Mouse (Mus musculus): ENCODE measurements around the gene Setd1a. TPM values are rescaled to one million over a fixed set of nuclear protein-coding genes. Genes with fewer than 3 reads are reported as not detected.
"Not testable (repeated sequence)": the region's sequence is repeated elsewhere in the genome, so short reads cannot be mapped to it uniquely, and the experiment has no call there.

Setd1a gene
- polyA plus RNA-seq, 2 experiments from 2014 or later, result 6.3 to 7.4 TPM

DNA sequence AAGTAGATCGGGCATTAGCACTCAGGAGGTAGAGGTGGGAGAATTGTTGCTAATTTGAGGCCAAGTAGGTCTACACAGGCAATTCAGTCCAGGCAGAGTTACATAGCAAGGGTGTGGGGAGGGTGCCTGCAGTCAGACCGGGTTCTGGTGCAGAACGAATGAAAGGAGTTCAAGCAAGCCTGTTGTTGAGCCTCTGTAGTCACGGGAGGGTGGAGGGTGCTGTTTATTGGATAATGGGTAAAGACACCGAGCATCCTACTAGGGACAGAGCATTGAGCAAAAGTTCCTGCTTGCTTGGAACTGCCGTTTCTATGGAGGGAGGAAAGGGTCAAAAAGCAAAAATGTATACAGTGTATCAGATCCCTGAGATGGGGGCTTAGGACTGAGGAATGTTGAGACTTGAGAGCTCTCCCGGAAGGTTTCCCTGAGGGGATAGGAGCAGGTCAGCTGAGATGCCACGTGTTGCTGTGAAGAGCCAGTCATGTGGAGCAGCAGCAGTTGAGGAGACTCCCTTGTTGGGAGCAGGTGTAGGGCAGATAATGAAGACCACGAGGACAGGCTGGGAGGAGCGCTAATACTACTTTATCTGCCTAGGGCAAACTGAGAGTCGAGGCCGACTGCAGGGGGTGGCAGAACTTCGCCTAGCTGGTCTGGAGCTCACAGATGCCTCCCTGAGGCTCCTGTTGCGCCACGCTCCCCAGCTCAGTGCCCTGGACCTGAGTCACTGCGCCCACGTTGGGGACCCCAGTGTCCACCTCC lies 9.4 kb upstream of the Setd1a start:
- no peak for ATAC-seq

DNA sequence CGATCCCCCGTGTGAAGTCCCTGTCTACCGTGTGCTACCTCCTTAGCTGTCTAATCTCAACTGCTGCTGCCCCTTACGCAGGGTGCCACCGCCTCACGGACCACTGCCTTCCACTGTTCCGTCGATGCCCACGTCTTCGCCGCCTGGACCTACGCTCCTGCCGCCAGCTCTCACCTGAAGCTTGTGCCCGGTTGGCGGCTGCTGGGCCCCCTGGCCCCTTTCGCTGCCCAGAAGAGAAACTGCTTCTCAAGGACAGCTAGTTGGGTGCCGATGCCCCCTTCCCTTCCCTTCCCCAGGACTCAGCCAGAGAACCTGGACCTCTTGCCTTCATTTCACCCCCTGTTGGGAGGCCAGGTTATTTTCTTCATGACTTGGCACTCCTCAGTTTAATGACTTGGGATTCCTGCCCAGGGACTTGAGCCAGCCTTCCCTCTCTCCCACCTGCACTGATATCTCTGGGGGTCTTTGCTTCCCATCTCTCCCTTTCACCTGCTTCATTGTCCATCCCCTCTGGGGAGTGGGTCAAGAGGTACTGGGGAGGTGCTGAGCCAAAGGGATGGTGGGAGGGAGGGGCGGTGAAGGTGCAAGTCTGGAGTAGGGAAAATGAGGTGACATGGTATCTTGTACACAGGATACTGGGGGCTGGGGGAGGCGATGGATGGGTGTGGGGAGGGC lies 8.7 kb upstream of the Setd1a start:
- no peak for ATAC-seq

DNA sequence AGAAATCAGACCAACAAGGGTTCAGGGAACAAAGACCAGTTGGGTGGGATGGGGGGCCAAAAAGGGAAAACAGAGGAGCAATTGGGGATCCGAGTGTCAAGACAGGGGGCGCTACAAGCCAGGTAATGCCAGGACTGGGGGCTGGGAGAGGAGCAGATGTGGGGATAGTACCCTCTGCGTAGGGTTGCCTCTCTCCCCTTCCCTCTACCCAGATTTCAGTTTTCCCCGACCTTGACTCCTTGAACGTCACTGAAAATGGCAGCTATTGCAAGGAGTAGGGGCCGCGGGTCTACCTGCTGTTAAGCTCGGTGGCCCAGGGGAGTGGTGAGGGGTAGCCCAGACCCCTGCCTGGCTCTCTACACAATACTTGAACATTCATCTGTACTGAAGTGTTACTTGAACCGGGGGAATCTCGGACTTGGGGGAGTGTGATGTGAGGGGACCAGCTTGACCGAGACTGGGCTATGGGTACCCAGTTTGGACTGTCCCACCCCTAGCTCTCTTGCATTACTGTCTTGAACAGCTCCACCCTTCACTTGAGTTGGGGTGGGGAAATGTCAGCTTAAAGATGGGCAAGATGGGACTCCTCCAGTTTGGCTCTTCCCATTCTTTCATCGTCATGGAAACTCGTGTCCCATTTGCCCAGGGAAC lies 8.0 kb upstream of the Setd1a start:
- no peak for ATAC-seq

DNA sequence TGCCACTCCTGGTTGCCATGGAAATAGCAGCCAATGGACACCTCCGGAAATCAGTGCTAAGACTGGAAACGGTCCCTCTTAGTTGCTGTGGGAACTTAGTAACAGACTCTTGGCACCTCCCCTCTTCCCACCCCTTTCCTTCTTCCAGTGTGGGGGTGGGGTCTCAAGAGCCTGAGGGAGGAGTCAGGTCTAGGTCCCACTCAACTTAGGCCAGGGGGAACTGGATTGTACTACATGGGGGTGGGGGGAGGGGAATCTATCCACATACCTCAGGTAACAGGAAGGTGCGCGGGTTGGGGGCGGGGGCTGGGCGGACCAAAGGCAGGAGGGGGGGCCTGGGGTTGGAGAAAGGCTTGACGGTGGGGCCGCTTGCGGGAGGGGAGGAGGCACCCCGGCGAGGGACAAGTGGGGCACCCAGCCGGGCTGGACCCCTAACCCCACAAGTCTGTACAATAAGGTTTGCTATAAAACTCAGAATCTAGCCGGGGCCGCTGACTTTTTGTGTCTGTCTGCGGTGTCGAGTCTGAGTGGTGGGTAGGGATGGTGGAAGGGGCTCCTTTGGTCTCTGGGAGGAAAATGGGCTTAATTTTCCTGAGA lies 7.4 kb upstream of the Setd1a start:
- ATAC-seq, result peak; percentile 55

DNA sequence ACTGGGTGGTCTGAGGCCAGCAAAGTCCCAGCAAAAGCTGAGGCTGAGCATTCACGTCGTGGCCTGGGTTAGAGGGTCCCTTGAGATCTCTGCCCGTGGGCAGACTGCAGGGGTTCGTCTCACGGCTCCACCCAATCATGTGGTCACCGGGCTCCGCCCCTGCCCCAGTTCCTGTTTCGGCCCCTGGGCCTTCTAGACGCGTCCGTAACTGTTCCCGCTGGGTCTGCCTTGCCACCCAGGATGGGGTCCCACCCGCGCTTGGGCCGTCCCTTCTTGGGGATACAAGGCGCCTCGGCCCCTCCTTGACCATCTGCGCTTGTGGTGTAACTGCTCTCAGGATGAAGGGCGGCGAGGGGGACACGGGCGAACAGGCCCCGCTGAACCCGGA lies 6.8 kb upstream of the Setd1a start, which contains the start of gene Orai3:
TSS of gene Orai3 (plus strand) at position 165 of the 388 bp plus-strand sequence.
- ATAC-seq, result peak; percentile 43

DNA sequence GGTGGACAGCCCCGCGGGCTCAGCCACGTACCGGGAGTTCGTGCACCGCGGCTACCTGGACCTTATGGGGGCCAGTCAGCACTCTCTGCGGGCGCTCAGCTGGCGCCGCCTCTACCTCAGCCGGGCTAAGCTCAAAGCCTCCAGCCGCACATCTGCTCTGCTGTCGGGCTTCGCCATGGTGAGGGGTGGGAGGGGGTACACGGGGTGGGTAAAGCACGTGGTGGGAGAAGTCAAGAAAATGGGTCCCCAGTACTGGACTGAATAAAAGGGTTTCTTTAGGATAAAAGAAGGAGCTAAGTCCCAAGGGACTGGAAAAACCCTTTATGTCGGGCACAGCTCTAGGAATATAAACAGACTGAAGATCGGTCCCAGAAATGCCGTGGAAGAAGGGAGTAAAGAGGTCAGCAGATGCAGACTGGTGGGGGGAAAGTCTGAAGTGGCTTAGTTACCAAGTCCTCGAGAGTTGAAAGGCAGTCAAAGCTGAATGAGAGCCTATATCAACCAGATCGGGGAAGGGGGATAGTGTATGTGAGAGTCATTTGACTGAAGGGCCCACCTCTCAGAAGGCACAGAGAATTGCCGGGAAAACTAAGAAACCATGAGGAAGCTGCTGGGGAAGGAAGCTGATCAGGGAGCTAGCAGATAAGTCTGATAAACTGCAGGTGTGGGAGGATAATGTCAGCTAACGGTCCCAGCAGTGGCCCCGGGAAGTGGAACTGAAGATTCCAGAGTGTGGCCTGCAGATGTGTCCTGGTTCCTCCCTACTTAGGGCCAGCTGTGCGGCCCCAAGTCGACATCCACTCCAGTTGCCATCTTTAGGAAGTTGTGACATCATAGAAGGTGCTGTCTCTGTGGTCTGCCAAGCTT lies 6.2 kb upstream of the Setd1a start:
- ATAC-seq, result peak; percentile 9

DNA sequence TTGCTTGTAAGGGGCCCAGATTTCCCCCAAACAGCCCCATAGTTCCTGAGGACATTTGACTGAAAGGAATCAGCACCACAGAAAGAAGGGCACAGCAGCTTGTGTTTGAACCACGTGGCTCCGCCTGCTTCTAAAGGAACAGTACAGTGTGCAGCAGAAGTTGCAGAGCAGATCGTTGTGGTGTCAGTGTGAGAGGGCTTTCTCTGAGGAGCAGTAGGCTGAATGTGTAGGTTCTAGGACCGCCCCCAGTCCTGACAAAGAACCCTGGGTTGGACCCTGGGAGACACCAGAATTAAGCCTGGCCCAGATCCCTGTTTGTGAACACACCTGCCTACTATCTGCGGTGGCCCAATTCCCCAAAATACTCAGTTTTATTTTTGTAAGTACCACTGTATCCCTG lies 5.2 kb upstream of the Setd1a start:
- ATAC-seq, result no peak

DNA sequence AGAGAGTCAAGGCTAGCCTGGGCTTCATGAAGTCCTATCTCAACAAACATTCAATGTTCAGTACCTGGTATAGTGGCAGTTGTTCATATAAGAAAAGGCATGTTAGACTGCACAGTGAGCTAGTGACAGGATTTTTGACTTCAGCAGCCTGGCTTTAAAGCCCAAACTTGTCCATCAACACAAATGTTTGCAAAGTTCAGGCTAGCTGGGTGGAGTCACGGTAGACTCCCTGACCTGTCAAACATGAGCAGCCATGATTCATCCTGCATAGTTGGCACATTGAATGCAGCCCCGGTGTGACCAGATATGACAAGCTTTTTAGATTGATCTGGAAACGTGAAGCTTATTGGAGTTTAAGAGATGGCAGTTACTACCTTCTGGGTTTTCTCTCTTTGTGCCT lies 4.4 kb upstream of the Setd1a start:
- no peak for ATAC-seq

DNA sequence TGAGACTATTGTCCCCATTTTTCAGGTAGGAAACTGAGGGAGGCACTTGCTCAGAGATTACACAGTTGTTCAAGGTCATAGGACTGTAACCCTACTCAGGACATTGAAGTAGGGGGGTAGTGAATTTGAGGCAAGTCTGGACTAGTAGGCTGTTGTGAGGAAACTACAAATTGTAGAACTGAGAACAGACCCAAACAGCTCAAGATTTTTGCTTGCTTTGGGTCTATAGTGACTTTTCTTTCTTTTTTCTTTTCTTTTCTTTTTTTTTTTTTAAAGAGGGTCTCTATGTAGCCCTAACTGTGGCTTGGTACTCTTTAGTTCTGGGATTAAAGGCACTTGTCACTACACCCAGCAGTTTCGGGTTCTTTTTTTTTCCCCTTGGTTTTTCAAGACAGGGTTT lies 3.9 kb upstream of the Setd1a start:
- no peak for ATAC-seq

DNA sequence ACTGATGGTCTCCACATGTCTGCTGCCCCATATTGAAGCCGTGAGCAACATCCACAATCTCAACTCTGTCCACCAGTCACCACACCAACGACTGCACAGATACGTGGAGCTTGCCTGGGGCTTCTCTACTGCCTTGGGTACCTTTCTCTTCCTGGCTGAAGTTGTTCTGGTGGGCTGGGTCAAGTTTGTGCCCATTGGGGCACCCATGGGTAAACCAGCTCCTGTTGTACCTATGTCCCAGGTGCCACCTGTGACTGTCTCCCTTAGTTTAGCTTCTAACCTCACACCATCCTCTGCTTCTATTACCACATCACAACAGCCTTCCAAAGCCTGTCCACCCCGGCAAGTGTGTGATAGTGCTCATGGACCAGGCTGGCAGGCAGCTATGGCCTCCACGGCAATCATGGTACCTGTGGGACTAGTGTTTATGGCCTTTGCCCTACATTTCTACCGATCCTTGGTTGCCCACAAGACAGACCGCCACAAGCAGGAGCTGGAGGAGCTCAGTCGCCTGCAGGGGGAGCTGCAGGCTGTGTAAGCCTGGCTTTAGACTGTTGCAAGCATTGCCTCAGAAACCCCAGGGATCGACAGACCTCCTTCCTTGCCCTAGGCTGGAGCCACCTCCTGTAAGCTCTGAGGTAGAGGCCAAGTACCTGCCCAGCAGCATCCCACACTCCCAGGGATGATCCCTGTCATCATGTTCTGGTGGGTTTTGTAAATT lies 2.6 kb upstream of the Setd1a start:
- ATAC-seq, result no peak

DNA sequence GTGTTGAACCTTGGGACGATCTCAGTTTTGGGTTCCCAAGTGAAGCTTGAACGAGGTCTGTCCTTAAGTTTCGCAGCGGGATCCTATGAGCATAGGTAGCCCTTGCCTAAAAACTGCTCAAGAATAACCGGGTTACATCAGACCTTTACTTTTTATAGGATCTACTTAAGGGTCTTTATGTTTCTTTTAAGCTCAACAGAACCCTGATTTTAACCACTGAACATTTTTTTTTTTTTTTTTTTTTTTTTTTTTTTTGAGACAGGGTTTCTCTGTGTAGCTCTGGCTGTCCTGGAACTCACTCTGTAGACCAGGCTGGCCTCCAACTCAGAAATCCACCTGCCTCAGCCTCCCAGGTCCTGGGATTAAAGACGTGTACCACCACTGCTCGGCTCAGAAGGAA lies 633 bp upstream of the Setd1a start:
- ATAC-seq, result not testable (repeated sequence)

DNA sequence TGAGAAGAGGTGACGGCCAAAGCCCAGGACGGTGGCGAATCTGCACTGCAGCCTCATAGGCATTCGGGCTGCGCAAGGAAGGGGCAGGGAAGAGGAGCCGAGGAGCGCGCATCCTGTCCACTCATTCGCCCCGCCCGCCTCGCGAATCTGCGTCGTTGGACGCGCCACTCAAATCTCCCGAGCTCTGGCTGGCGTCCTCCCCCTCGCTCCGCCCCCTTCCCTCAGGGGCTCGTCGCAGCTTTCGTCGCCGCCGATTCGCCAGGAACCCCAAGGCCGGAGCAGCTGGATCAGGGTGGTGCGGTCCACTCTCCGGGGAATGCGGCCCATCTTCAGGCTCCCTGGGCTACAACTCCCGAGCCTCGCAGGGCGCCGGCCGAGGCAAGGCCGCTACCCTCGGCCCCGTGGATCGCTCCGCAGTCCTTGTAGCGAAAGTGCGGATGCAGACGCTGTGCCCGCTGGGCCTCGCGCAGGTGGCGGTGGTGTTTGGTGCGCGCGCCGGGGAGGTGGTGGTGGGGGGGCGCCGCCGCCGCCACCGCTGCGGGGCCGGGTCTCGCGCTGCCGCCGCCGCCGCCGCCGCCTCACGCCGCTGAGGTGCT lies 506 bp downstream of the Setd1a start:
- ATAC-seq, result peak; percentile 94

DNA sequence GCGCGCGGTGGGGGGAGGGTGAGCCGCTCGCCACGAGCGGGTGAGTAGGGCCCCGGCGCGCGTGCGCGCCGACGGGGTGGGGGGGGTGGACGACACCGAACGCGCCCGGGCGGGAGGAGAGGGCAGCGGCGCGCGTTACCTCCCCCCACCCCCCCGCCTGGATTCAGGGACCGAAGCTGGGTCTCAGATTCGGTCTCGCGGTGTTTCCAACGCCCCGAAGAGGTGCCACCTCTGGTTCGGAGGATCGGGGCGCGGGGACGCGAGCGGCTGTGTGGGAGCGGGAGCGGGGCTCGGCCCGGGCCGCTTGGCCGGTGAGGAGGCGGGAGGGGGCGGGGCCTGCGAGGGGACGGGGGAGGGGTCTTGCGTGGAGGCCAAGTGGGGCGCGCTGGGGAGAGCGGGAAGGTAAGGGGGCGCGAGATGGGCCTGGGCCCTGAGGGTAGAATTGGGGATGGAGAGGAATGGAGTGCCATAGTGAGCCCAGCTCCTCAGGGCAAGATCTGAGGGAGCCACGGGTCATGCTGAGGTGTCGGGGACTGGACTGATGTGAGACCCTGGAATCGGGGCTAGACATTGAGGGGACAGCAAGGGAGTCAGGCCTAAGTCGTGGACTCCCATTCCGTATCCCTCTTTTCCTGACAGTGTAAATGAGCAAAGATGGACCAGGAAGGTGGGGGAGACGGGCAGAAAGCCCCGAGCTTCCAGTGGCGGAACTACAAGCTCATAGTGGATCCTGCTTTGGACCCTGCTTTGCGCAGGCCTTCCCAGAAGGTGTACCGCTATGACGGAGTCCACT lies 1.2 kb downstream of the Setd1a start:
- ATAC-seq, result no peak

DNA sequence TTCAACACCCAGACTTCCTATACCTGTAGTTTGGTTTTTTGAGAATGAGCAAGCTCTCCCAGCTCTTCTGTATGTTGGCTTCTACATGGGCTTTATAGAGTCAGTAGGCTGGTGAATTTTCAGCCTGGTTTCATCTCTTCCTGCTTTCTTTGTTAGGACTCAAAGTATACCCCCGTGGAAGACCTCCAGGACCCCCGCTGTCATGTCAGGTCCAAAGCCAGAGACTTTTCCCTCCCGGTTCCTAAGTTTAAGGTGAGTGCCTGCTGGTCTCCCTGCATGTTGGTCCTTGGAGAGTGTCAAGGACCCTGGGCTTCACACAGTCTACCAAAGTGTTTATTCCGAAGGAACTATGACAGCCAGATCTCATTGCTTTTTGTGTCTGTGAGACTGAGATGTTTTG lies 1.9 kb downstream of the Setd1a start:
- ATAC-seq, result no peak

DNA sequence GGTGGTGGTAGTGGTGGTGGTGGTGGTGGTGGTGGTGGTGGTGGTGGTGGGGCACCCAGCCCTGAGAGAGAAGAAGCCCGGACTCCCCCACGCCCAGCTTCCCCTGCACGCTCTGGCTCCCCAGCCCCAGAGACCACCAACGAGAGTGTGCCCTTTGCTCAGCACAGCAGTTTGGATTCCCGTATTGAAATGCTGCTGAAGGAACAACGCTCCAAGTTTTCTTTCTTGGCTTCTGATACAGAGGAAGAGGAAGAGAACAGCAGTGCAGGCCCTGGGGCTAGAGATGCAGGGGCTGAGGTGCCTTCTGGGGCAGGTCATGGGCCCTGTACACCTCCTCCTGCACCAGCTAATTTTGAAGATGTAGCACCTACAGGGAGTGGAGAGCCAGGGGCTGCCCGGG lies 8.8 kb downstream of the Setd1a start, which contains the start of gene Gm49388:
TSS of gene Gm49388 (plus strand) at position 301 of the 400 bp plus-strand sequence.
- ATAC-seq, result no peak

DNA sequence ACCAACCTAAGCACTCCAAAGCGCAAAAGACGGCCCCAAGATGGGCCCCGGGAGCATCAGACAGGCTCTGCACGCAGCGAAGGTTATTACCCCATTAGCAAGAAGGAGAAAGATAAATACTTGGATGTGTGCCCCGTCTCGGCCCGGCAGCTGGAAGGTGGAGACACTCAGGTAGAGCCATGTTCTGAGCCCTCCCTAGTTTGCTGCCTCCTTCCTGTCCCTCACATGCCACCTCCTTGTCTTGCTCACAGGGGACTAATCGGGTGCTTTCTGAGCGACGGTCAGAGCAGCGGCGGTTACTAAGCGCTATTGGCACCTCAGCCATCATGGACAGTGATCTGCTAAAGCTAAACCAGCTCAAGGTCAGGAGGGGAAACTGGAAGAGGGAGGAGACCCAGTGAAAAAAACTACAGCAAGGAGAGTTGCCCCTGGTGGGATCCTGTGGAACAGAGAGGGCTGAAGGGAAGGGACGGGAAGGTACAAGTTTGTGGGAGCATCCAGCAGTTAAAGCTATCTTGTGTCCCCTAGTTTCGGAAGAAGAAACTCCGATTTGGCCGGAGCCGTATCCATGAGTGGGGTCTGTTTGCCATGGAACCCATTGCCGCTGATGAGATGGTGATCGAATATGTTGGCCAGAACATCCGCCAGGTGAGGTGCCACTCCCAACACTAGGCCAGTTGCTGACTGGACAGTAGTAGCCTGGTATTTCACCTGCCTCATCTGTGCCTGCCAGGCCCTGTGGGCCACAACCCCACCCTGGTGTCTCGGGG lies 20.8 kb downstream of the Setd1a start:
- ATAC-seq, result no peak

DNA sequence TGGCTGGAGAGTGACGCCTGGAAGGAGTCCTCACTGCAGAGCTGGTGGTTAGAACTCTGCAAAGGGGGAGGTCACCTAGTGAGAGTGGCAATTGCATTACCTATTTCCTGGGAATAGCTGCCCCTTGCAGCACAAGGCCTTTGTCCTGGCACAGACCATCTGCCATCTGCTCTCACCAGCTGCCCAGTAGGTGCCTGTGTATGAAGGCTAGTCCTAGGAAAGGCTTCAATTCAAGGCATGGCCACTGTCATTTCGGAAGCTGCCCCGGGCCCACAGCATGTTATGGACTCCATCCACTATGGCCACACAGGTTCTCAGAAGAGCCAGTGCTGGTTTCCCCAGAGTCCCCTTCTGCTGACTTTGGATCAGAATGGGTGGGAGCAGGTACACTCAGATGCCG lies 22.1 kb downstream of the Setd1a start:
- ATAC-seq, result no peak

DNA sequence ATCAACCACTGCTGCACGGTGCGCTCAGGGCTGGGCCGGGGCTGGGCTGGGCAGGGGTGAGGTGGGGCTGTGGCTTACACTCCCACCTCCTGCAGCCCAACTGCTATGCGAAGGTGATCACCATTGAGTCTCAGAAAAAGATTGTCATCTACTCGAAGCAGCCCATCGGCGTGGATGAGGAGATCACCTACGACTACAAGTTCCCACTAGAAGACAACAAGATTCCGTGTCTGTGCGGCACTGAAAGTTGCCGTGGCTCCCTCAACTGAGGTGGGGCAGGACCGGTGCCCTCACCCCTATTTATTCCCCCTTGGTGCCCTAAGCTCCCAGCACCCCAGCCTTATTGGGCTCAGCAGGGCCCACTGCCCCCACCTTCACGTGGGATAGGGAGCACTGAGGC lies 22.7 kb downstream of the Setd1a start:
- ATAC-seq, result no peak

DNA sequence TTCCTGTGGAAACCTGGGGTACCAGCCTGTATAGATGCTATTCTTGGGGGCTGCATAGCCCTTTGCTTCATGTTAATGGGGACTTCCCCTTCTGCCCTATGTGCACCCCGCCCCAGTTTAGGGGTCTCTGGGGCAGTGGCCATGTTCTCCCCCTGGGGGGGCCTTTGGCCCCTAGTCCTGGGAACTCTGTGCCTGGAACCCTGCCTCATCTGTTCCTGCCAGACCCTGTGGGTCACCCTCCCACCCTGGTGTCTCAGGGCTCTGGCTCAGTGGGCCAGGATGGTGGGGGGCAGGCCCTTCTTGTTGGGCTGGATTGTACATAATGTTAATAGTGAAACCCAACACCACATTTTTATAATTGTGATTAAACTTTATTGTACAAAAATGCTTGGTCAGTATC lies 23.3 kb downstream of the Setd1a start:
- ATAC-seq, result no peak
